Mouse (Mus musculus) spleen, postnatal 4 days (tissue): ENCODE measurements around the gene Glipr2.

ENCODE experiments used
- DNase-seq, 2 experiments: peaks; one replicate each; pipeline ENCODE4 v3.0.0; 2022; ENCODE audit warnings: low spot score in 2 of 2

The Glipr2 gene

DNA sequence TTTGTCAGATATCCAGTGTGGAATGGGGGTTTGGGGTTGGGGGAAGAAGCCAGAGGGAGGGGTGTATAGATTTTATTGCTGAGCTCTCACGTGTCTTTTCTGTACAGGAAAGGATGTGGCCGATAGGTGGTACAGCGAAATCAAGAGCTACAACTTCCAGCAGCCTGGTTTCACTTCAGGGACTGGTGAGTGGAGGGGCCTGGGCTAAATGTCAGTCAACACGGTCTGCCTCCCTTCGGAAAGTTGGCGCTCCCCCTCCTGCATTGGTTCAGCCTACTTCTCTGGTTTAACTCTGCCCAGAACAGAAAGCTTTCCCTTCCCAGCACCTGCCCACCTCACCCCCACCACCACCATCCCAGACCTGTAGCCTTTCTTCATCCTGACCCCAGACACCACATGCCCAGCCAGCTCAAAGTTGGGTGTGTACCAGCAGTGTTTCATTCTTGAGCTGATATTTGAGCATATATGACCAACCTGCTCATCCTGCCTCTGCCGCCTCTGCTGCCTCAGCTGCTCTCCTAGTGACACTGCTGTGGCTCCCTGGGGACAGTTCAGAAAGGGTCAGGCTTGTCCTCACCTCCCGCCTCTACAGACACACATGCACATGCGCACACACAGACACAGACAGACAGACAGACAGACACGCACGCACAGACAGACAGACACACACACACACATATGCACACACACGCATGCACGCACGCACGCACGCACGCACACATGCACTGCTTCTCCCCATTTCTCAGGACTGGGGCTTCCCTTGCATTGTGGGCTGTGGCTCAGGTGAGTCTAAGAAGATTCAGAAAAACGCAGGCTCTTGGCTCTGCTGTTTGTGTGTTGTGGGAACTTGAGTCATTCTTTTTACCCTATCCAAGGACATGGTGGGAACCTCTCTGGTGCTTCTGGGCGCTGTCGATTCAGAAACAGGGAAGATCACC lies 13.5 kb downstream of the Glipr2 start:
- no peak for DNase-seq

DNA sequence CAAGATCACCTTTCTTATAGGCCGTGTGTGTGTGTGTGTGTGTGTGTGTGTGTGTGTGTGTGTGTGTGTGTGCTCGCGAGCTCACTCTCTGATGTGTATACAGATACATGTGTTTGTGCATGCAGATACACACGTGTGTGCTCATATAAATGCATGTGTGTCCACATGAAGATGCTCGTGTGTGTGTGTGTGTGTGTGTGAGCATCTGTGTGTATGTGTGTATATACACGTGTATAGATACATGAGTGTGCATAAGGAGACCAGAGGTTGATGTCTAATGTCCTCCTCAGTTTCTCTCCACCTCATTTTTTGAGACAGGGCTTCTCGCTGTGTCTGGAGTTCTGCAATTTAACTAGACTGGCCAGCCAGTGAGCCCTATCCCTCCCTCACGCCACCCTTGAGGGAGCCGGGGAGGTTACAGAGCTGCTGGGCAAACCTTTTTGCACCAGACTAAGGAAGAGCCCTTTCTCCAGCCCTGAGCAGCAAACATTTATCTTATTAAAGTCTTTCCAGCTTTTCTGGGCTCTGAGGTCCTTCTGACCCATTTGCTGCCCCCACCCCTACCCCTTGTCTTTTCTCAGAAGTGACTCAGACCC lies 14.4 kb downstream of the Glipr2 start:
- no peak for DNase-seq

DNA sequence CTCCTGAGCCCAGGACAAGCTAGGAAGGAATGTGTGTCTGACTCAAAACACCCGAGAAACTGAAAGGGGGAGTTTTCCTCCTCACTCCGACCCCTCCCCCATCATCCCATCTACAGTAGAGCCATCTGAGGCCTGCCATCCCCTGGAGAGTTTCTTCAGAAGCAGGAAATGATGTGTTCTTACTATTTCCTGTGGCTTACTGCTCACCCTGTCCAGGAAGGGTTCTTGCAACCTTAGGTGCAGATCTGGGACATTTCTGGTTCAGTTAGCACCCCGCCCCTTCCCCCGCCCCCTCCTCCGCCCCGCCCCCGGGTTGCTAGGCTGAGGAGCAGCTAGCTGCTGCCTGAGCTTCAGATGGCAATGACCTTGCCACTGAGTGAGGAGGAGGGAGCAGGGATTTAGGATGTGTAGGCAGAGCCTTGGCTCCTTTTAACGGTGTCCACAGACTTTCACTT lies 15.0 kb downstream of the Glipr2 start:
- DNase-seq, result no peak

DNA sequence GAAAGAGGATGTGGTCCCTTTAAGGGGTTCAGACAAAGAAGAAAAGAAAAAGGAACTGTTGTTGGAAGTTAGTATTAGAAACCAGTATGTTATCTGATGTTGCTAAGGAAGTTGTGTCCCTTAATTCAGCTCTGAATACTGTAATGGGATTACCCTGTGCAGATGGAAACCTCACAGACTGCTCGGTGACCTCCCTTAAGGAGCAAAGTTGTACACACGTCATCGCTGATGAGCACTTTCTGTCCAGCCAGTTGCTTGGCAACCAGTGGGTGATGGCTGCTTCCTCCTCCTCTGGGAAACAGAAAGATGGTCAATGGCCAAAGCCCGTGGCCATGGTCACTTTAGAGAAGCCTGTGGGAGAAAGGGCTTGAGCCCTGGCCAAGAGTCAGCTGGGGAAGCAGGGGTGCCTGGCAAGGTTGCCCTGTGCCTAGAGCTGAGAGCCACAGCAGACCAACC lies 16.4 kb downstream of the Glipr2 start:
- DNase-seq, result no peak

DNA sequence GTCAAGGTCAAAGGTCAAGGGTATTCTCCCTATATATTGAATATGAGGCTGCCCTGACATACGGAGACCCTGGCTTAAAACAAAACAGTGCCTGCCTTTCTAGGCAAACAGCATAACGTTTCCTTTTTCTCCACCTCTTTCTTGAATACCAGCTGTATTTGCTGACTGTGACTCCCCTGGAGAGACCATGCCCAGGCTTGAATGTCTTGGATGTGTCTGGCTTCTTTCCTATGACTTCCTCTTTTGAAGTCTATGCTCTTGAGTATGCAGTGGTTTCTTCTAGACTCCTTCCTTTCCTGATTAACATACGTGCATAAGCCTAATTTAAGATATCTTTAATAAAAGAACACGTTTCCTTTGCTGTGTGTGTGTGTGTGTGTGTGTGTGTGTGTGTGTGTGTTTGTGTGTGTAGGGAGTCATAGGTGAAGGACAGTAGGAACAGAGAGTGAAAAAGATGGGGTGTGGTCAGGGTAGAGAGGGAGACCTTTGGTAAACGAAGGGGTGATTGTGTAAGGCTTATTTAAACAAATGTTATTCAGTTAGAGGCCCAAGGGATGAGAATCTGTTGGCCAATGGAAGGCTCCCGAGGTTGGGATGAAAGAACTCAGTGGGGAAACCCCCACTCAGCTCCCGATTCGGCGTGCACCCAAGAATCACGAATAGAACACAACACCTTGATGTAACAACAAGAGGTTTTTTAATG lies 17.9 kb downstream of the Glipr2 start:
- no peak for DNase-seq

DNA sequence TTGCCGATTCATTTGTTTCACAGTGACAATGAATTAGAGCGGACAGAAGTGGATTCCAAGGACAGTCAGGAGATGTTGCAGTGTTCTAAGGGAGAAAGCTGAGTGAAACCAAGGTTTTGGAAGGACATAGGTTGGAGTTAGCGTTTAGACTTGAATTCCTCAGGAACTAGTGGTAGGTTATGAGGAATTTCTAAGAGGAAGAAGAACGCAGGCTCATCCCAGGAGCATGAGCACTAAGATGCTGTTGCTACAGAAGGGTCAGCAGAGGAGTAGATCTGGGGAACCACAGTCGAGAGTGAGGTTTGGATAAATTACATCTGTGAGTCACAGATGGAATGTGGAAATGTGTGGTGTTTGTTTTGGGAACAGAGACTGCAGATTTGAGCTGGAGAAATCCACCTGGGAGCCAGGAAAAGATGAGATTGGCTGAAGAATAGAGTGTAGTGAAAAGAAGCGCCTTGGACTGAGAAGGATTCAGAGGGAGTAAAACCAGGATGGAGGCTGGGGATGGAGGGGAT lies 19.1 kb downstream of the Glipr2 start:
- peak in 1 of 2 experiments; percentile 30 for DNase-seq

DNA sequence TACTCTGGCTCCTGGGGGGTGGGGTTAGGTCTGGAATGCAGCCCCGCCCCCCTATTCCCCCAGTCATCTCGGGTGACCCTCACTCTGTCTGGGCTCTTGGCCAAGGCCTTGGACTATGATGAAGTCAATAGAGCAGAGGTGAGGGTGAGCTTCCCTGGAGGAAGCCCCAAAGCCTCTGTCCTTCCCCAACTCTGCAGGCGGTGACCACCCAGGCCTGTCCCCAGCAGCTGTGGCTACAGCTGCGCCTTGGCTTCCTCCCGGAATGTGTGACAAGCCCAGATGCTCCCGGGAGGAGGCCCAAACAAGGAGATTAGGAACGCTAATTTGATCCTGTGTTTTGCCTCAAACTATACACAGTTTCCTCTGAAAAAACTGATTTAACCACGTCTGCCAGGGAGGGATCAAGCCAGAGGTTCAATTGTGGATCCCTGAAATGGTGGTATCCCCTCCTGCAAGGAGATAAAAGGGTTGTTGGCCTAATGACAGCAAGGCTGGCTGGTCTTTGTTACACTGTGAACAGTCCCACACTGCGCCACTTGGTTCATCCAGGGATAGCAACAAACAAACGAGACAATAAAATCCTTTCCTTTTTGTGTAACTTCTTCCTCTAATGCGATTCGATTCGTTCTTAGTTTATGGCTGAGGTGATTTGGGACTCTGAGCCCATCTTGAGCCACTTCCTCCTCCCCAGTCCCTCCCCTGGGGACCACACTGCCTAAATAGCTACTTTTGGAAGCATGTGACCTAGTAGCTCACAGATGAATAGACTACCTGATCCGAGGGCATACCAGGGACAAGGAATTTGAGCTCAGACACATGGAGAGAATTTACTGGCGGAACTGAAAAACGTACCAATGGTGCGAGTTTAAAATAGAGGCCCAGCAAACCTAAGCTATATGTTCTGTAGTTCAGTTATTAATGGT lies 21.6 kb downstream of the Glipr2 start:
- peak in 1 of 2 experiments; percentile 57 for DNase-seq

DNA sequence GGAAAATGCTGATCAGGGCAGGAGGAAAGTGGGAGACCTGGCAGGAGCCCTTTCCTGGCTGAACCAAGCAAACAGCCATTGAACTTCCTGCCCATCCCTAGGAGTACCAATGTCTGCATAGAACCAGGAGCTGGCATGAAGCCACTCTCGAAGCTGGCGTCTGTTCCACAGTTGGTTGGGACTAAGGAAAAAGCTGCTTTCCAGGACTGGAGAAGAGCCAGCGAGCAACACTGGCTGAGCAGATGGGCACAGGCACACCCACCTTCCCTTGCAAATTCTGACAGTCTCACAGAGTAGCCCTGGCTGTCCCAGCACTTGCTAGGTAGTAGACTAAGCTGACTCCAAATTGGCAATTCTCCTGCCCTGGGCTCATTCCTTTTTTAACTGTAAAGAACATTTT lies 22.5 kb downstream of the Glipr2 start:
- DNase-seq, result peak in 1 of 2 experiments; percentile 58

DNA sequence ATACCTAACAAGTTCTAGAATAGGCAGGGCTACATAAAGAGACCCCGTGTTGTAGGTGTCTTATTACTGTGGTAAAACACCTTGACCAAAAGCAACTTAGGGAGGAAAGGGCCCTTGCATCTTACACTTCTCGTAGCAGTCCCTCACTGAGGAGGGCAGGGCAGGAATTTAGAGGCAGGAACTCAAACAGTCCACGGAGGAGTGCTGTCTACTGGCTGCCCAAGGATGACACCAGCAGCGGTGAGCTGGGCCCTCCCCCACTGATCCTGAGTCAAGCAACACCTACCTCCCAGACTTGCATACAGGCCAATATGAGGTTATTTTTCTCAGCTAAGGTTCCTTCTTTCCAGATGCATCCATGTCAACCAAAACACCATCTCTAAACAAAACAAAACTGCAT lies 23.0 kb downstream of the Glipr2 start:
- DNase-seq, result peak in 1 of 2 experiments; percentile 57

DNA sequence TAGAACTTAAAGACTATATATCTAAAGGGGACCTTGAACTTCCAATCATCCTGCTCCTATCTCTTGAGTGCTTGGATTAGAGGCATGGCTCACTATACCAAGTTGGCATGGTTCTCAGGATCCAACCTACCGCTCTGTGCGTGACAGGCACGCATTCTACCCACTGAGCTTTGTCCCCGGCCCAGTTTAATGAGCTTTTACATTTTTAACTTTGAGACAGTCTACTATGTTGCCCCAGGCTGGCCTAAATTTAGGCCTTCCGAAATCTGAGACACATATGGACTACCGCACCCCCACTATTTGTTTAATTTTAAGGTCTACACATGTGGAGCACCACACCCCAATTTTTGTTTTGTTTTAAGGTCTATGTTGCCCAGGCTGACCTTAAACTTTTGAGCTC lies 23.6 kb downstream of the Glipr2 start:
- peak in 1 of 2 experiments; percentile 47 for DNase-seq

DNA sequence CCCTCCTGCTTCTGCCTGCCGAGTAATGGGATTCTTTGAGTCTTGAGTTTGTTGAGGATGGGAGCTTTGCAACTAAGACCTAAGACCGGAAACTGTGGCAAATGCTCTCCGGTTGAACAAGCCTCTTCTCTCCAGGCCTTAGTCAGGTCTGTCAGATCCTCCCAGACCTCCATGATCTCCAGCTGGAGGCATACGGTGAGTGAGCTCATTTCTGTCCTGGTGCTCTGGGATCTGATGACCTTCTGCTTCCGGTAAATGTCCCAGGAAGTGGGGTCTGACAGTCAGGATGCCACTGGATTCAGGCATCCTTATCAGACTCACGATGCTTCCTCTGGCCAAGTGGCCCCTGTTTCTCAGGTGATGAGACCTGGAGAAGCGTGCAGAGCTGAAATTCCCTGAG lies 24.1 kb downstream of the Glipr2 start:
- DNase-seq, result peak in 1 of 2 experiments; percentile 52

DNA sequence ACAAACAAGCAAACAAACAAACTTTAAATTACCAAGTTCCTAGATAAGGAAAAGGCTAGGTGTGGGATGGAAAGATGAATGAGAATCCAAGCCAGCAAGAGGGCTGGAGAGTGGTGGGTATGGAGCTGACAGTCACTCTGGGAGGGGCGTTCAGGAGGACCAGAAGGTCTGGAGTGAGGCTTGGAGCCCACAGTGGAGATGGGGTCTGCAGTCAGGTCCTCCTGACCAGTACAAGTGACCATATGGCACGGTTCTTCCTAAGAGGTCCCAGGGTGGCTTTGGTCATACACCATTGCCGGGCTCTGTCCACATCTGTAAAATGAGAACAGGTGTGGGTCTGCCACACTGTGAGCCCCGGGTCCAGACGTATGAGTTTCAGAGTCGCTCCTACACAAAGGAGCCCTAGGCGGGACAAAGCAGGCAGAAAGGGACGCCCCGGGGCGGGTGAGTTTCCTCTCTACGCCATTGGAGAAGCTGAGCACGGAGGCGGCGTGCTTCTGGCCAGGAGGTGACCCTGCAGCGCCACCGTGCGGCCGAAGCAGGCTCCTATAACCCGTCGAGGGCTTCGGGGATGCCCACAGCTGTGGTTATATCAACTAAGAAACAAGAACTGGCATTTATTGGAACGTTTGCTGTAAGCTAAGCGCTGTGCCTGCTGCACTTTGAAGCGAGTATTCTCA lies 25.0 kb downstream of the Glipr2 start:
- peak; percentile 95 to 99 for DNase-seq

DNA sequence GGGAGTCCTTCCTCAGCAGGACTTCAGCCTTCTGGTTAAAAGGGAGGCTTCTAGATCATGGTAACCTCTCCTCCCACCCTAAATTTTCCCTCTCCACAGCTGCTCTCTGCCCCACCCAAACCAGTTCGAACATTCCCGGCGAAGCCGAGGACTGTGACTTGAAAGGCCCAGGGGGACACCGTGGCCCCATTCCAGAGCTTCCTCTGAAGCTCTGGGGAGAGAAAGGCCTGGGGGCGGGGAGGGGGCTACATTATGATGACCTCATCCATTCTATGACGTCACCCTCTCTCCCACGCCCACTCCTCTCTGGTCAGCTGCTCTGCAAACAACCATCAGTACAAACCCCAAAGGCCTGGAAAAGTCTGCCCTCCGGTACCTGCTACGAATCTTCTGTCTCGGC lies 26.0 kb downstream of the Glipr2 start, which contains the start of gene Ccin:
Gene Ccin, plus strand, starts transcription at position 303 of the 400 bp plus-strand sequence.
- DNase-seq, result peak in 1 of 2 experiments; percentile 58

DNA sequence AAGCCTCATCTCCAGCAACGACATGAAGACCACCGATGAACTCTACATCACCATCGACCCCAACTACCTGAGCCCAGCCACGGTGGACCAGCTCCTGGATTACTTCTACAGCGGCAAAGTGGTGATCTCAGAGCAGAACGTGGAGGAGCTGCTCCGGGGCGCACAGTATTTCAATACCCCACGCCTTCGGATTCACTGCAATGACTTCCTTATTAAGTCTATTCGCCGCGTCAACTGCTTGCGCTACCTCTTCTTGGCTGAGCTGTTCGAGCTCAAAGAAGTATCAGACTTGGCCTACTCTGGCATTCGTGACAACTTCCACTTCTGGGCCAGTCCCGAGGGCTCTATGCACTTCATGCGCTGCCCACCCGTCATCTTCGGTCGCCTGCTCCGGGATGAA lies 26.6 kb downstream of the Glipr2 start:
- peak in 1 of 2 experiments; percentile 57 for DNase-seq

DNA sequence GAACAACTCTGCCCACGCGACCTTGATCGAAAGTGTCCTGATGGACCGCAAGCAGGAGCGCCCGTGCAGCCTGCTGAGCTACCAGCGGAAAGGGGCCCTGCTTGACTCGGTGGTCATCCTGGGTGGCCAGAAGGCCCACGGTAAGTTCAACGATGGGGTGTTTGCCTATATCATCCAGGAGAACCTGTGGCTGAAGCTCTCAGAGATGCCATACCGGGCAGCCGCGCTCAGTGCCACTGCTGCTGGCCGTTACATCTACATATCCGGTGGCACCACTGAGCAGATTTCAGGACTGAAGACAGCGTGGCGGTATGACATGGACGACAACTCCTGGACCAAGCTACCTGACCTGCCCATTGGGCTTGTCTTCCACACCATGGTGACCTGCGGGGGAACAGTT lies 27.1 kb downstream of the Glipr2 start:
- DNase-seq, result peak in 1 of 2 experiments; percentile 64

DNA sequence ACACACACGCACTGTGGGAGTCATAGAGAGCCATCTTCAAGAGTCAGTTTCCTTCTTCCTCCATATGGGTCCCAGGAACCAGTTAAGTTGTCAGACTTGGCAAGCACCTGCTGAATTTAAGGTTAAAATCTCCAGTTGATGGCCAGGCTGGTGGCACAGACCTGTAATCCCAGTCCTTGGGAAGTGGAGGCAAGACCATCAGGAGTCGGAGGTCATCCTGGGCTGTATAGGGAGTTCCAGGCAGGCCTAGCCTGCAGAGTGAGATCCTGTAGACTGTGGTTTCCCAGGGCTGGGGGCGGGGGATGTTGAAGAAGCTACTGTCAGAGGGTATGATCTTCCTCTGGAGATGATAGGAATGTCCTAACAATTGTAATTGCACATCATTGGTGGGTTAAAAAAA lies 31.8 kb downstream of the Glipr2 start:
- DNase-seq, result peak in 1 of 2 experiments; percentile 53

DNA sequence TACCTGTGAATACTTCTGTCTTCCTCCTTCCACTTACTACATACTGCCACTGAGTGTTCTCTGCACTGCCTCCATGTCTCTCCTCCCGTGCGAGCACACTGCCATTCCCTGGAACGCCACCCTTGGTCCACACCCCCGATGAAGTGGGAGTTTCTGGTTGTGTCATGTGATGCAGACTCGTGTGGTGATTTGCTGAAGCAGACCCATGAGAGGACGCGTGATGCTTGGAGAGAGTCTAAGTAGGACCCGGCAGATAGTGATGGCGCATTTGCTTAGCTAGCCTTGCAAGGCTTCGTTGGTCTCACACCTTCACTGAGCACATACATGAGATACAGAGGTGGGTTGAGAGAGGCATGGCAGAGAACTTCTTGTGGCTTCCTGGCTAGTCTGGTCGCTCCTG lies 35.9 kb downstream of the Glipr2 start:
- DNase-seq, result peak in 1 of 2 experiments; percentile 55

DNA sequence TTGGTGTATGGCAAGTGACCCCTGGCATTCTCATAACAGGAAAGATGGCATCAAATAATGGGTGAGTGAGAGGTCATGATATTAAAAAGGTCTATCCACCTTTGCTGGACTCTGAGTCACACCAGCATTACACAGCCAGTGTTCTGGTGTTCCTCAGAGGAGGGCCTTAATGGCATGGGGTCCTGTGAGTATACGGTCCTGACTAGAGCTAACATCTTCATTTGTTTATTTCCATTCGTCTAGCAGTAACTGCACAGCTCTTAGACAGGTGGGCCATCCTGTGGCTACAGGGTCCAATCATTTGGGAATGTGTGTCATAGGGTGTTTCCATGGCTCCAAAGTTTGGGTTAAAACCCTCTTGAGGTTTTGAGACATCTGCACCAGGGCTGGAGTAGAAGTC lies 37.1 kb downstream of the Glipr2 start:
- DNase-seq, result peak in 1 of 2 experiments; percentile 13

DNA sequence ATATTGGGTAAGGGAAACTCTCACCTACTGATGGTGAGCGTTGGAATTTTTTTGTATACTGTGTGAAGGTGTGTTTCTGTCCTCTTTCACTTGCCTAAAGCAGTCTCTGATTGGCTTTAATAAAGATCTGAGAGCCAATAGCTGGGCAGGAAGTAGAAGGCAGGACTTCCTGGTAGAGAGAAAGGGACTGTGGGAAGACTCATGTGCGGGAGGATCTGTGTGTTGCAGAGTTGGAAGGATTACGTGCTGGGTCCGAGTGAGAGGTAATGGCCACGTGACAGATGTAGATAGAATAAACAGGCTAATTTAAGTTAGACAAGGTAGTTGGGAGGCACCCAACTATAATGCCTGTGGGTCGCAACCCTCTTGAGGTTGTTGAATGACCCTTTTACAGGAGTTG lies 46.4 kb downstream of the Glipr2 start:
- peak in 1 of 2 experiments; percentile 39 for DNase-seq

DNA sequence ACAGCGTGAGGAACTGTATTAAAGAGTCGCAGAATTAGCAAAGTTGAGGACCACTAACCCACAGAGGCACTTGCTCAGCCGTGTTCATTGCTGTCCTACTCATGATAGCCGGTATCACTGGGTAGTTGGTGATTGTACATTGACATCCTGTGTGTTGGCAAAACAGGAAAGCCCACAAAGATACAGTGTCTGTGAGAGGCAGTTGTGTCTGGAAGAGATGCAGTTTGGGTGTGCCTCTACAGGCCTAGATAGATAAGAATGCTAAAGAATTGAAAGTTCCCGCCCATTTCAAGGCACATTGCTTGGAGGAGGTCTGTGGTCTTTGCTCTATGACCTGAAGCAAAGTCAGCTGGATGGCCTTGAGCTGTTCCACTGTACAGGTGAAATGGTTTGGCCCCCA lies 46.9 kb downstream of the Glipr2 start, which contains the start of gene Clta:
Gene Clta, plus strand, starts transcription at position 327 of the 400 bp plus-strand sequence.
- DNase-seq, result peak in 1 of 2 experiments; percentile 44
